In genomic region chr14:100147666-100148065, GRCm38 (mm10) we compare ENCODE assay signal across 23 mouse cellular contexts.
DNase-seq lines count a peak whose midpoint lies in the region; ATAC-seq lines count a peak whose summit lies in the region.
"Had no signal": no experiment of that assay in that cellular context is flagged by ENCODE, and none has a peak within 500 bp of the region (broad histone marks: within the 10 kb centered on the region; RNA-seq: fewer than 3 reads in every experiment).

No protein-coding gene starts in this region.

- WGBS in heart, embryonic 11.5 days (ENCODE audit: insufficient replicate concordance), result 82% methylated on average over 8 of the region's 8 CpGs
- WGBS in midbrain, embryonic 13.5 days, result 95% methylated on average over 8 of the region's 8 CpGs
- 92% methylated on average over 8 of the region's 8 CpGs for WGBS in embryonic facial prominence, embryonic 10.5 days

- ATAC-seq in heart, embryonic 11.5 days (replicated peaks; ENCODE audit: insufficient number of reproducible peaks, low FRiP score, low TSS enrichment), result no peak
- no peak for ATAC-seq in midbrain, embryonic 13.5 days
- ATAC-seq: activated CD4-positive, CD25-positive, alpha-beta regulatory T cell, adult 4 months; forebrain, embryonic 15.5 days; intestine, postnatal 0 days had no signal

- H3K4me2 ChIP-seq in heart, embryonic 11.5 days, result no peak overlapping the region
- H3K4me2 ChIP-seq in midbrain, embryonic 13.5 days (replicated peaks), result no peak overlapping the region
- H3K4me2 ChIP-seq: forebrain, embryonic 15.5 days; hindbrain, embryonic 14.5 days had no signal

- DNase-seq in gastrocnemius, postnatal 14 days, result peak; percentile 22
- DNase-seq in gastrocnemius, postnatal 36 days, result no peak
- peak; percentile 12 for DNase-seq in heart, postnatal 4 days
- peak; percentile 18 for DNase-seq in NIH3T3 (ENCODE audit: low read depth)
- peak; percentile 10 for DNase-seq in lung, postnatal 14 days
- DNase-seq in embryonic facial prominence, embryonic 10.5 days (ENCODE audit: low spot score), result no peak
- DNase-seq: adrenal gland, adult 8-10 months; cerebellum, adult 8-10 months; cerebellum, postnatal 25 days; kidney, adult 9 months; kidney, postnatal 14 days; liver; midbrain, embryonic 14.5 days; thymus, postnatal 4 days had no signal

- intact Hi-C loops in gastrocnemius, postnatal 14 days (cut with DNase I; ENCODE audit: low total_unique reads), result no loop called here
- intact Hi-C loops in gastrocnemius, postnatal 36 days (cut with DNase I), result no loop called here

- no peak overlapping the region for H3K27ac ChIP-seq in heart, embryonic 11.5 days (ENCODE audit: low read depth, low read length)
- no peak overlapping the region for H3K27ac ChIP-seq in midbrain, embryonic 13.5 days
- H3K27ac ChIP-seq in embryonic facial prominence, embryonic 10.5 days (replicated peaks), result no peak overlapping the region
- H3K27ac ChIP-seq: forebrain, embryonic 10.5 days; forebrain, embryonic 15.5 days; hindbrain, embryonic 14.5 days; liver, embryonic 14.5 days; macrophage had no signal

- H3K36me3 ChIP-seq in heart, embryonic 11.5 days (ENCODE audit: control insufficient read depth, insufficient read depth, low read length), result no peaks in the 10 kb centered on the region
- peaks cover 11% of the 10 kb centered on the region; the same call in 1 of the 2 replicates for H3K36me3 ChIP-seq in midbrain, embryonic 13.5 days
- peaks cover 33% of the 10 kb centered on the region for H3K36me3 ChIP-seq in embryonic facial prominence, embryonic 10.5 days (replicated peaks)

- H3K9me3 ChIP-seq in heart, embryonic 11.5 days (replicated peaks; ENCODE audit: control insufficient read depth, low read length), result no peaks in the 10 kb centered on the region
- no peaks in the 10 kb centered on the region for H3K9me3 ChIP-seq in midbrain, embryonic 13.5 days
- H3K9me3 ChIP-seq in embryonic facial prominence, embryonic 10.5 days, result no peaks in the 10 kb centered on the region
- H3K9me3 ChIP-seq: forebrain, embryonic 10.5 days; forebrain, embryonic 15.5 days had no signal

- H3K27me3 ChIP-seq in heart, embryonic 11.5 days (ENCODE audit: control insufficient read depth, insufficient read depth, low read length), result no peaks in the 10 kb centered on the region
- no peaks in the 10 kb centered on the region for H3K27me3 ChIP-seq in midbrain, embryonic 13.5 days
- no peaks in the 10 kb centered on the region for H3K27me3 ChIP-seq in embryonic facial prominence, embryonic 10.5 days (replicated peaks; ENCODE audit: low read depth, poor library complexity, severe bottlenecking)
- H3K27me3 ChIP-seq: forebrain, embryonic 15.5 days had no signal

- no peak overlapping the region for H3K4me3 ChIP-seq in heart, embryonic 11.5 days (ENCODE audit: low read depth, low read length)
- no peak overlapping the region for H3K4me3 ChIP-seq in midbrain, embryonic 13.5 days (replicated peaks)
- H3K4me3 ChIP-seq in embryonic facial prominence, embryonic 10.5 days, result no peak overlapping the region
- H3K4me3 ChIP-seq: forebrain, embryonic 10.5 days; forebrain, embryonic 15.5 days had no signal

- H3K9ac ChIP-seq in heart, embryonic 11.5 days (ENCODE audit: low read depth, low read length), result no peak overlapping the region
- no peak overlapping the region for H3K9ac ChIP-seq in midbrain, embryonic 13.5 days (replicated peaks)
- H3K9ac ChIP-seq: forebrain, embryonic 15.5 days; hindbrain, embryonic 14.5 days; liver, embryonic 14.5 days had no signal

- H3K4me1 ChIP-seq in heart, embryonic 11.5 days (ENCODE audit: control insufficient read depth, insufficient read depth, low read length), result no peaks in the 10 kb centered on the region
- H3K4me1 ChIP-seq in midbrain, embryonic 13.5 days (replicated peaks), result no peaks in the 10 kb centered on the region
- no peaks in the 10 kb centered on the region for H3K4me1 ChIP-seq in embryonic facial prominence, embryonic 10.5 days
- H3K4me1 ChIP-seq: forebrain, embryonic 10.5 days; forebrain, embryonic 15.5 days had no signal

Comparison
In these comparisons a context has a peak if more than half of its experiments do, and no peak if none do; other contexts are left out.
1. DNase-seq: peak in gastrocnemius, postnatal 14 days (single experiment), heart, postnatal 4 days (single experiment), NIH3T3 (single experiment) and lung, postnatal 14 days (single experiment); none in gastrocnemius, postnatal 36 days (0 of 2) and embryonic facial prominence, embryonic 10.5 days (single experiment).